Mouse (Mus musculus): Measurements from ENCODE around the gene Vmn2r92. TPM values are rescaled to one million over a fixed set of nuclear protein-coding genes. Genes with fewer than 3 reads are reported as not detected.
"Not testable (repeated sequence)": the region's sequence is repeated elsewhere in the genome, so short reads cannot be mapped to it uniquely, and the experiment has no call there.

Vmn2r92 gene
- not detected in 2 replicates for polyA plus RNA-seq (2015; fragmentation: Nextera tagmentation; extraction: Ambion mirVana)

DNA sequence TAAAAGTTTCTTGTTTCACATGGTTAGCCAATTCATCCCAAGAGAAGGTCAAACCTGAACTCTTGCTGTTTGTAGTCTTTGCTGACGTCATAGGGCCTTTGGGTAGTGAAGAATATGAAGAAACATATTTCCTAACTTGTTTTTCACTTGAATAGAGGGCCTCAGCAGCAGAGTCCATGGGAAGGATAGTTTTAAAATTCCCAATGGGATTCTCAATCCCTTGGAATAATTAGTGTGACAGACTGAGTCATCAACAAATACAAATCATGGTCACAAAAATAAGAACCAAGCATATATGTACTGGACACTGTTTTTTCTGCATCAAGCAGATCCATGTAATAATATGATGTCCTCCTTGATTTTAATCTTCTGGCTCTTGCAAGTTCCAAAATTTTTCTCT, at the start of gene Vmn2r92:
TSS of gene Vmn2r92 (plus strand) at position 301 of the 400 bp plus-strand sequence.
- not testable (repeated sequence) for H3K4me1 ChIP-seq (ENCODE audit: control insufficient read depth, low read depth, low read length); H3K9ac ChIP-seq (ENCODE audit: low read depth, low read length); H3K9me3 ChIP-seq (replicated peaks; ENCODE audit: control insufficient read depth, low read length); H3K27me3 ChIP-seq (ENCODE audit: control insufficient read depth, insufficient read depth, low read depth, low read length); ATAC-seq (ENCODE audit: low read depth); H3K27ac ChIP-seq (ENCODE audit: low read length); H3K36me3 ChIP-seq (ENCODE audit: control insufficient read depth, insufficient read depth); H3K4me2 ChIP-seq (ENCODE audit: low read depth, low read length); H3K4me3 ChIP-seq (ENCODE audit: low read depth, low read length)
- 28% methylated on average over 1 of the region's 1 CpGs for WGBS (ENCODE audit: insufficient replicate concordance)

DNA sequence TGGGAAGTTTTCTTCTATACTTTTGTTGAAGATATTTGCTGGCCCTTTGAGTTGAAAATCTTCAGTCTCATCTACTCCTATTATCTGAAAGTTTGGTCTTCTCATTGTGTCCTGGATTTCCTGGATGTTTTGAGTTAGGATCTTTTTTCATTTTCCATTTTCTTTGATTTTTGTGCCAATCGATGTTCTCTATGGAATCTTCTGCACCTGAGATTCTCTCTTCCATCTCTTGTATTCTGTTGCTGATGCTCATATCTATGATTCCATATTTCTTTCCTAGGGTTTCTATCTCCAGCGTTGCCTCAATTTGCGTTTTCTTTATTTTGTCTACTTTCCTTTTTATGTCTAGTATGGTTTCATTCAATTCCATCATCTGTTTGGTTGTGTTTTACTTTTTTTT, 49.4 kb upstream of the Vmn2r92 start:
- not testable (repeated sequence) for H3K27me3 ChIP-seq (ENCODE audit: control insufficient read depth, insufficient read depth, low read depth, low read length); H3K4me1 ChIP-seq (ENCODE audit: control insufficient read depth, low read depth, low read length); H3K27ac ChIP-seq (ENCODE audit: low read length); H3K36me3 ChIP-seq (ENCODE audit: control insufficient read depth, insufficient read depth); ATAC-seq (ENCODE audit: low read depth); H3K4me3 ChIP-seq (ENCODE audit: low read depth, low read length); H3K9me3 ChIP-seq (replicated peaks; ENCODE audit: control insufficient read depth, low read length); H3K4me2 ChIP-seq (ENCODE audit: low read depth, low read length); H3K9ac ChIP-seq (ENCODE audit: low read depth, low read length)
- WGBS (ENCODE audit: insufficient replicate concordance), result 50% methylated on average over 3 of the region's 3 CpGs

- 49% methylated on average over 2 of the region's 2 CpGs for WGBS (ENCODE audit: insufficient replicate concordance)
- not testable (repeated sequence) for H3K36me3 ChIP-seq (ENCODE audit: control insufficient read depth, insufficient read depth); ATAC-seq (ENCODE audit: low read depth); H3K4me1 ChIP-seq (ENCODE audit: control insufficient read depth, low read depth, low read length); H3K27ac ChIP-seq (ENCODE audit: low read length); H3K9me3 ChIP-seq (replicated peaks; ENCODE audit: control insufficient read depth, low read length); H3K4me3 ChIP-seq (ENCODE audit: low read depth, low read length); H3K27me3 ChIP-seq (ENCODE audit: control insufficient read depth, insufficient read depth, low read depth, low read length); H3K9ac ChIP-seq (ENCODE audit: low read depth, low read length); H3K4me2 ChIP-seq (ENCODE audit: low read depth, low read length)
These were observed 9.5 kb downstream of the Vmn2r92 start for GRCm38 (mm10) chr17:18161194-18161593.

- H3K9me3 ChIP-seq (replicated peaks; ENCODE audit: control insufficient read depth, low read length), result no peaks in the 10 kb centered on the region
- no peak overlapping the region for H3K4me2 ChIP-seq (ENCODE audit: low read depth, low read length)
- H3K36me3 ChIP-seq (ENCODE audit: control insufficient read depth, insufficient read depth), result no peaks in the 10 kb centered on the region
- no peaks in the 10 kb centered on the region for H3K4me1 ChIP-seq (ENCODE audit: control insufficient read depth, low read depth, low read length)
- ATAC-seq (ENCODE audit: low read depth), result no peak
- WGBS (ENCODE audit: insufficient replicate concordance), result 58% methylated on average over 1 of the region's 1 CpGs
- H3K27ac ChIP-seq (ENCODE audit: low read length), result no peak overlapping the region
- H3K4me3 ChIP-seq (ENCODE audit: low read depth, low read length), result no peak overlapping the region
- no peaks in the 10 kb centered on the region for H3K27me3 ChIP-seq (ENCODE audit: control insufficient read depth, insufficient read depth, low read depth, low read length)
- H3K9ac ChIP-seq (ENCODE audit: low read depth, low read length), result no peak overlapping the region
These were observed 38.0 kb downstream of the Vmn2r92 start for GRCm38 (mm10) chr17:18189732-18190131.

GRCm38 (mm10) chr17:18221300-18221699, 69.6 kb downstream of the Vmn2r92 start:
- Histone ChIP-seq H3K4me1 (ENCODE audit: control insufficient read depth, low read depth, low read length) (no peaks in the 10 kb centered on the region), H3K4me2 (ENCODE audit: low read depth, low read length) (no peak overlapping the region), H3K9ac (ENCODE audit: low read depth, low read length) (no peak overlapping the region), H3K4me3 (ENCODE audit: low read depth, low read length) (no peak overlapping the region), H3K27me3 (ENCODE audit: control insufficient read depth, insufficient read depth, low read depth, low read length) (no peaks in the 10 kb centered on the region), H3K36me3 (ENCODE audit: control insufficient read depth, insufficient read depth) (no peaks in the 10 kb centered on the region), H3K9me3 (replicated peaks; ENCODE audit: control insufficient read depth, low read length) (no peaks in the 10 kb centered on the region; the same call in 1 of the 2 replicates), H3K27ac (ENCODE audit: low read length) (no peak overlapping the region)
- ATAC-seq (ENCODE audit: low read depth), result no peak

GRCm38 (mm10) chr17:18231996-18232395, 80.3 kb downstream of the Vmn2r92 start:
- Histone ChIP-seq H3K4me1 (ENCODE audit: control insufficient read depth, low read depth, low read length) (no peaks in the 10 kb centered on the region), H3K27ac (ENCODE audit: low read length) (no peak overlapping the region), H3K4me2 (ENCODE audit: low read depth, low read length) (no peak overlapping the region), H3K9me3 (replicated peaks; ENCODE audit: control insufficient read depth, low read length) (no peaks in the 10 kb centered on the region), H3K9ac (ENCODE audit: low read depth, low read length) (no peak overlapping the region), H3K4me3 (ENCODE audit: low read depth, low read length) (no peak overlapping the region), H3K27me3 (ENCODE audit: control insufficient read depth, insufficient read depth, low read depth, low read length) (no peaks in the 10 kb centered on the region), H3K36me3 (ENCODE audit: control insufficient read depth, insufficient read depth) (no peaks in the 10 kb centered on the region)
- WGBS (ENCODE audit: insufficient replicate concordance), result 41% methylated on average over 2 of the region's 2 CpGs
- no peak for ATAC-seq (ENCODE audit: low read depth)

DNA sequence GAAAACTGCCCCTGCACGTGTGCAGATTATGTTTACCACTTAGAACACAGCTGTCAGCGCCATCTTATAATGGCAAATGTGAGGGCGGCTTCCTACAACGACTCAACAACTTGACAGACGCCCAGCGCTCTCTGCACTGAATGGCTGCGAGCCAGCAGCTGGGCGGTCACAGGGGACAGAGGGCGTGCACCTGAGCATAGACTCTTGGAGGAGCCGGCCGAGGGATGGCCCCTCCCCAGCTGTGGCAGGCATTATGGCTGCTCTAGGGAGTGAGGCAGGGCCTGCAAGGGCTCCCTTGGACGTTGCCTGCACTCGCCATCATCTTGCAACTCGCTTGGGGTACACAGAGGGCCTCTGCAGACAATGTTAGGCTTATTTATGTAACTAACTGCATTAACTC, 85.2 kb downstream of the Vmn2r92 start:
- no peaks in the 10 kb centered on the region for H3K27me3 ChIP-seq (ENCODE audit: control insufficient read depth, insufficient read depth, low read depth, low read length)
- no peak overlapping the region for H3K27ac ChIP-seq (ENCODE audit: low read length)
- H3K4me3 ChIP-seq (ENCODE audit: low read depth, low read length), result no peak overlapping the region
- 58% methylated on average over 13 of the region's 14 CpGs for WGBS (ENCODE audit: insufficient replicate concordance)
- no peak overlapping the region for H3K4me2 ChIP-seq (ENCODE audit: low read depth, low read length)
- no peaks in the 10 kb centered on the region for H3K36me3 ChIP-seq (ENCODE audit: control insufficient read depth, insufficient read depth)
- no peak for ATAC-seq (ENCODE audit: low read depth)
- no peaks in the 10 kb centered on the region for H3K4me1 ChIP-seq (ENCODE audit: control insufficient read depth, low read depth, low read length)
- H3K9ac ChIP-seq (ENCODE audit: low read depth, low read length), result no peak overlapping the region
- H3K9me3 ChIP-seq (replicated peaks; ENCODE audit: control insufficient read depth, low read length), result no peaks in the 10 kb centered on the region

Other genes starting within 250 kb of the Vmn2r92 start
- gene Fpr-rs4, start 130.2 kb upstream of the Vmn2r92 start, polyA plus RNA-seq (2015; fragmentation: Nextera tagmentation; extraction: Ambion mirVana), result not detected in 2 replicates
- gene Vmn2r124, start 102.5 kb upstream of the Vmn2r92 start, polyA plus RNA-seq (2015; fragmentation: Nextera tagmentation; extraction: Ambion mirVana), result not detected in 2 replicates
- gene Vmn2r91, start 66.9 kb upstream of the Vmn2r92 start, polyA plus RNA-seq (2015; fragmentation: Nextera tagmentation; extraction: Ambion mirVana), result not detected in 2 replicates
- gene Vmn2r94, start 125.9 kb downstream of the Vmn2r92 start, polyA plus RNA-seq (2015; fragmentation: Nextera tagmentation; extraction: Ambion mirVana), result not detected in 2 replicates
- gene Vmn2r93, start 146.2 kb downstream of the Vmn2r92 start, polyA plus RNA-seq (2015; fragmentation: Nextera tagmentation; extraction: Ambion mirVana), result not detected in 2 replicates

All from liver, embryonic 16.5 days (tissue).